Mouse (Mus musculus) adrenal gland, postnatal 0 days (tissue): ENCODE data around the gene Tmem121b. TPM values are rescaled to one million over a fixed set of nuclear protein-coding genes. Genes with fewer than 3 reads are reported as not detected.

Experiments
- polyA plus RNA-seq: library from polyadenylated mRNA; unstranded; fragments of >200 nt; fragmentation: Nextera tagmentation; extraction: Ambion mirVana; gene quantifications from 2 replicates; pipeline ENCODE4 v1.2.1, GENCODE M21; 2015

The Tmem121b gene
- 0.06 and 0.25 TPM in 2 replicates for polyA plus RNA-seq

DNA sequence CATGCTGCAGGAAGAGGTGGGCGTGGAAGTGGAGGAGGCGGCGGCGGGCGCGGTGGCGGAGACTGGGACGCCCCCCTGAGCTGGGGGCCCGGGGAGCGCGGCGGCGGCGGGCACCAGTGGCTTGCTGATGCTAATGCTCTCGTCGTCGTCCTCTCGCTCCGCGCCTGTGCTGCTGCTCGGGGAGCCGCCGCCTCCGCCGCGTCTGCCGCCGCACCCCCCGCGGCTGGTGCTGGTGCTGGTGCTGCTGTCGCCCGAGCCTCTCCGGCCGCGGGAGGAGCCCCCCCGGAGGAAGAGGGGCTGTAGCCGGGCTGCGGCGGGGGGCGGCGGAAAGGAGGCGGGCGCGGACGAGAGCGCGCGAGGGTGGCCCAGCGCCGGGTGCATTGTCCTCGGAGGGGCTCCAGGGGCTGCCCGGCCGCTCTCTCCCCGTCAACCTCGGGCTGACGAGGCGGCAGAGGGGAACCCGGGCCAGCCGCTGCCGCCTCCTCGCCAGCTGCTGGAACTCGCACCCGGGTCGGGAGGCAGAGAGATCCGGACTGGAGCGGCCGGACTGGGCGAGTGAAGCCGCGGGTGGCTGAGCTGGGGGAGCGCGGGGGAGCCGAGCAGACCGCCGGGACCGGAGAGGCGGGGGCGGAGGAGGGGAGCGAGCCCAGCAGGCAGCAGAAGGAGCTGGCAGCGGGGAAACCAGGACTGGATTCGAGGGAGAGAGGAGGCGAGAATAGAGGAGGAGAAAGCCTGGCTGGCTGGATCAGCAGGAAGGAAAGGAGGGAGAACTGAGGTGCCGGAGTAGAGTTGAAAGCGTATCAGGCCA is at the start of gene Tmem121b:
Gene Tmem121b, minus strand, starts transcription at position 434 of the 808 bp plus-strand sequence.

DNA sequence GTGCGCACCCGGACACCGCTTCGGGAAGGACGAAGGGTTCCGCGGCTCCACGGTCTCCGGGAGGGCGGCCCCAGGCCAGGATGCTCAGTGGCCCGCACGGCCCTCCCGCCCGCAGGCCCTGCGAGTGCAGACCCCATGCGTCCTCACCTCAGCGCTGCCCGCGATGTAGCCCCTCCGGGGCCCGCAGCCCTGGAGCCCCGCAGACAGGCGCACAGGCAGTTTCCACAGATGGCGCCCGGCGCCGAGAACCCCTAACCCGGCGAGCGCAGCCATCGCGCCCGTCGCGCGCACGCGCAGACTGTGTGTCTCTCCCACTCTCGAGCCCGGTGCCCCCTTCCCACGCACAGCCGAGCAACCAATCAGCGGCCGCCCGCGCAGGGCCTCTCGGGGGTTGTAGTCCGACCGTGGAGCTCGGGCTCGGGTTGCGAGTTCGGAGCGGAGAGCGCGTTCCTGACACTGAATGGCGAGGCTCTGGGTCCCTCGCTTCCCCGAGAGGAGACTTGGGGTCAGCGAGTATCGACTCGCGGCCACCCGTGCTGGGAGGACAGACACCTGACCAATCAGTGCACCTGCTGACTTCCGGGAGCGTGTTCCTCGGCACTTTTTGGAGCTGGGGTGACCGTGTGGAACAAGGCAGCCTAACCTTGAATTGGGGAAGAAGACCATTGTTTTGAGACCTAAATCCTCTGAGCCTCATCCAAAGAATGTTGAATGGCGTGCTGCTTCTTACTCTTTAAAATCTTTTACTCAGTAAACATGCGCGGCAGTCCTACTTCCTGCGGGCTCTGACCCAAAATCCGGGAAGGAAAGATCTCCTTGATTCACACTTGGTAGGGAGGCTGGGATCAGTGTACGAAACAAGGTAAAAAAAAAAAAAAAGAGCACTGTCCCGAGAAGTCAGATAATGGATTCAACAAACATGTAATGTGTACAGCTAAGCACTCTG is 37.7 kb upstream of the Tmem121b start, which contains the start of gene Hdhd5:
Gene Hdhd5, minus strand, starts transcription at position 300 of the 946 bp plus-strand sequence.

DNA sequence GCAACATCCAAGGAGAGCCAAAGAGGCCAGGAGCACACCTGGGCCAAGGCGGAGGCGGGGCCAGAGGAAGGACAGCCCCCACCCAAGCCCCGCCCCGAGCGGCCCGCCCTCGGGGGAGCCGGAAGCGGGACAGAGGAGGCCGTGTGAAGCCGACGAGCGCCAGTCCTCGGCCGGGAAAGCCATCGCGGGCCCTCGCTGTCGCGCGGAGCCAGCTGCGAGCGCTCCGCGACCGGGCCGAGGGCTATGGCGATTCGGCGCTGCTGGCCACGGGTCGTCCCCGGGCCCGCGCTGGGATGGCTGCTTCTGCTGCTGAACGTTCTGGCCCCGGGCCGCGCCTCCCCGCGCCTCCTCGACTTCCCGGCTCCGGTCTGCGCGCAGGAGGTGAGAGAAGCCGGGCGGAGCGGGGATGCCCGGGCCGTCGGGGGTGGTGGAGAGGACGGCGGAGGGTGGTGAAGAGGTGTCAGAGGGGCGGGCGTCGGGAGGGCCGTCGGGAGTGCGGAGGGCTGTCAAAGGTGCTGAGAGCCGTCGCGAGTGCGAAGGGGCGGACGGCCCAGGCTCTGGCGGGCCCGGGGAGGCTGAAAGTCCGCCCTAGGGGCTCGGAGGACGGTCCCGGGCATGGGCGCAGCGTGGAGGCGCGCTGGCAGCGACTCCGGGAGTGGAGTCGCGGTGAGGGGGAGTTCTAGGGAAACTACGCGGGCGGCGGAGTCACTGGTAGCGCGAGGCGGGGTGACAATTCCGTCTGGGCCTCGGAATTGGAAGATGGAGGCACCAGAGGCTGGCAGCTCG is 30.3 kb downstream of the Tmem121b start, which contains the start of gene Il17ra:
Gene Il17ra, plus strand, starts transcription at position 162 of the 786 bp plus-strand sequence.

Other genes with a start within 250 kb of the Tmem121b start
- 0.40 and 0.54 TPM in 2 replicates for gene D330020A13Rik, start 199.4 kb downstream of the Tmem121b start, polyA plus RNA-seq
- gene B4galnt3, start 199.2 kb downstream of the Tmem121b start, polyA plus RNA-seq = 0.71 and 1.8 TPM in 2 replicates
- gene Kdm5a, start 129.7 kb downstream of the Tmem121b start, polyA plus RNA-seq = 35.1 and 43.4 TPM in 2 replicates
- 12.2 and 16.4 TPM in 2 replicates for gene Ccdc77, start 129.4 kb downstream of the Tmem121b start, polyA plus RNA-seq
- 2.8 and 4.7 TPM in 2 replicates for gene Il17ra, start 30.6 kb downstream of the Tmem121b start, polyA plus RNA-seq
- gene Hdhd5, start 37.5 kb upstream of the Tmem121b start, polyA plus RNA-seq = 15.6 and 25.0 TPM in 2 replicates
- gene Cecr2, start 172.6 kb upstream of the Tmem121b start, polyA plus RNA-seq = 0.77 and 1.6 TPM in 2 replicates